ENCODE assay signal across 24 mouse cellular contexts in the genomic region with DNA sequence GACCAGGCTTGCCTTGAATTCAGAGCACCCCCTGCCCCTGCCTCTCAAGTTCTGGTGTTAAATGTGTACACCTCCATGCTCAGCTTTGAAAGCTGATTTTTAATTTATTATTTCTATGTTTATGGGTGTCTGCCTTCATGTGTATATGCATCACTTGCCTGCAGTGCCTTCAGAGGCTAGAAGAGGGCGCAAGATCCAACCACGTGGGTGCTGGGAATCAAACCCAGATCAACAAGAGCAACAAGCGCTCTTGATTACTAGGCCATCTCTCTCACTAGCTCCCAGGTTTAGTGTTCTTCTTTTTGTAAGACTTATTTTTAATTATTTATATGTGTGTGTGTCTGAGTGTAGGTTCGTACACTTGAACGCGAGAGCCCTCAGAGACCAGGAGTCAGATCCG. TPM values are rescaled to one million over a fixed set of nuclear protein-coding genes. Genes with fewer than 3 reads are reported as not detected.
"Had no signal": no experiment of that assay in that cellular context is flagged by ENCODE, and none has a peak within 500 bp of the region (broad histone marks: within the 10 kb centered on the region; RNA-seq: fewer than 3 reads in every experiment).

No protein-coding gene starts in this region.

- H3K9ac ChIP-seq: lung, embryonic 14.5 days; midbrain, embryonic 13.5 days; midbrain, embryonic 15.5 days; neural tube, embryonic 13.5 days; neural tube, embryonic 15.5 days had no signal

- H3K27ac ChIP-seq: midbrain, embryonic 13.5 days; midbrain, embryonic 15.5 days; neural tube, embryonic 13.5 days; neural tube, embryonic 15.5 days had no signal

- ATAC-seq: midbrain, embryonic 13.5 days; midbrain, embryonic 15.5 days had no signal

- H3K27me3 ChIP-seq: megakaryocyte, embryonic 14.5 days; midbrain, embryonic 13.5 days; midbrain, embryonic 15.5 days; neural tube, embryonic 13.5 days; neural tube, embryonic 15.5 days had no signal

- H3K4me2 ChIP-seq: lung, embryonic 14.5 days; midbrain, embryonic 11.5 days; midbrain, embryonic 13.5 days; midbrain, embryonic 15.5 days; neural tube, embryonic 13.5 days; neural tube, embryonic 15.5 days had no signal

- H3K4me3 ChIP-seq: megakaryocyte, embryonic 14.5 days; midbrain, embryonic 13.5 days; midbrain, embryonic 15.5 days; neural tube, embryonic 13.5 days; neural tube, embryonic 15.5 days had no signal

- H3K9me3 ChIP-seq: midbrain, embryonic 13.5 days; midbrain, embryonic 15.5 days; neural tube, embryonic 13.5 days; neural tube, embryonic 15.5 days had no signal

- DNase-seq: lung, adult 18-20 months; lung, embryonic 14.5 days; lung, postnatal 10 days; lung, postnatal 4 days; retina, postnatal 1 day; right cerebral cortex, adult 18-20 months; right cerebral cortex, postnatal 25 days; right cerebral cortex, postnatal 4 days; spleen, adult 18-20 months; thymus, adult 18-20 months; thymus, postnatal 14 days; thymus, postnatal 36 days had no signal

- H3K4me1 ChIP-seq: midbrain, embryonic 13.5 days; midbrain, embryonic 15.5 days; neural tube, embryonic 13.5 days; neural tube, embryonic 15.5 days had no signal

RNA-seq across cellular contexts. Expression of gene Cort, which starts 28.3 kb away (rescaled TPM):
- total RNA-seq: monocyte, adult 5-6 weeks had no signal
- polyA plus RNA-seq: lung, embryonic 14.5 days; lung, embryonic 16.5 days; neural tube, embryonic 11.5 days; neural tube, embryonic 13.5 days; neural tube, embryonic 15.5 days; small intestine, adult 2 months; stomach, embryonic 16.5 days; thymus, postnatal 0 days had no signal
